In the genomic region with DNA sequence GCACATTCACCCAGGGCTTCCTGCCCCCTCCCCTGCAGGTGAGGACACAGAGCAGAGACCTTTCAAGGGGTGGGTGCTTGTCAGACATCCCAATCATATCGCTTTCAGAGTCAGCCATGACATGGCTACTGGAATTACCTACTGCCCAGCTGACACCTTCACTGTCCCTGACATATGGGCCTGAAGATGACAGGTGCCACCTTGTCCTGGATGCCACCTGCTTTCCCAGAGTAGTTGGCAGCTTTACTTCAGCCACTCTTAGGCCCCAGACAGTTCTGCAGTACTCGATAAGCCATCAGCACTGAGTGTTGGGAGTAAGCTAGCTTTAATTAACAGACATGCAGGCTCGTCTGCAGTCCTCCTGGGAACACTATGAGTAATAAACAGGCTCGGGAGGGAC, we compare ENCODE assay signal across 14 mouse cellular contexts.
"Had no signal": no experiment of that assay in that cellular context is flagged by ENCODE, and none has a peak within 500 bp of the region (broad histone marks: within the 10 kb centered on the region; RNA-seq: fewer than 3 reads in every experiment).

No protein-coding gene starts in this region.

- H3K4me3 ChIP-seq: kidney, embryonic 15.5 days; limb, embryonic 13.5 days; liver, embryonic 15.5 days; midbrain, embryonic 13.5 days; myocyte; neural tube, embryonic 15.5 days had no signal

- H3K27ac ChIP-seq: kidney, embryonic 15.5 days; limb, embryonic 13.5 days; liver, embryonic 15.5 days; midbrain, embryonic 13.5 days; neural tube, embryonic 15.5 days; stomach, postnatal 0 days had no signal

- H3K27me3 ChIP-seq: kidney, embryonic 15.5 days; limb, embryonic 13.5 days; liver, embryonic 15.5 days; midbrain, embryonic 13.5 days; neural tube, embryonic 15.5 days had no signal

- H3K9me3 ChIP-seq: kidney, embryonic 15.5 days; limb, embryonic 13.5 days; liver, embryonic 15.5 days; midbrain, embryonic 13.5 days; neural tube, embryonic 15.5 days had no signal

- H3K9ac ChIP-seq: kidney, embryonic 15.5 days; limb, embryonic 13.5 days; liver, embryonic 15.5 days; lung, embryonic 14.5 days; midbrain, embryonic 13.5 days; neural tube, embryonic 15.5 days had no signal

- H3K36me3 ChIP-seq: kidney, embryonic 15.5 days; limb, embryonic 13.5 days; liver, embryonic 15.5 days; midbrain, embryonic 13.5 days; neural tube, embryonic 15.5 days had no signal

- H3K4me1 ChIP-seq: kidney, embryonic 15.5 days; liver, embryonic 15.5 days had no signal

- DNase-seq: kidney, postnatal 14 days; left cerebral cortex, postnatal 4 days; lung, embryonic 14.5 days; lung, postnatal 14 days; right cerebral cortex, adult 18-20 months; right cerebral cortex, postnatal 25 days had no signal

- ATAC-seq: midbrain, embryonic 13.5 days had no signal

- H3K4me2 ChIP-seq: kidney, embryonic 15.5 days; limb, embryonic 13.5 days; liver, embryonic 11.5 days; liver, embryonic 15.5 days; lung, embryonic 14.5 days; midbrain, embryonic 13.5 days; neural tube, embryonic 15.5 days had no signal
